Mouse (Mus musculus) limb, embryonic 10.5 days (tissue): ENCODE measurements around the gene Tfcp2. TPM values are rescaled to one million over a fixed set of nuclear protein-coding genes. Genes with fewer than 3 reads are reported as not detected.

Experiments
- DNase-seq: peaks from one replicate; pipeline ENCODE4 v3.0.0-alpha.2; 2017; ENCODE audit warnings: low spot score
- H3K27ac ChIP-seq: fragments of 300-500 bp; sonication (generic); 2 replicates; pipeline ENCODE4 v1.5.1; 2016; ENCODE audit warnings: mild to moderate bottlenecking
- H3K27me3 ChIP-seq: fragments of 300-500 bp; sonication (generic); 2 replicates; pipeline ENCODE4 v1.6.1; 2016; ENCODE audit warnings: low read depth, mild to moderate bottlenecking; ENCODE audit not compliant: poor library complexity, severe bottlenecking
- H3K36me3 ChIP-seq: fragments of 300-500 bp; sonication (generic); 2 replicates; pipeline ENCODE4 v1.6.1; 2016; ENCODE audit warnings: mild to moderate bottlenecking, moderate library complexity
- H3K4me1 ChIP-seq: fragments of 300-500 bp; sonication (generic); 2 replicates; pipeline ENCODE4 v1.6.1; 2016
- H3K4me3 ChIP-seq: fragments of 300-500 bp; sonication (generic); 2 replicates; pipeline ENCODE4 v1.5.1; 2016; ENCODE audit warnings: mild to moderate bottlenecking, moderate library complexity
- H3K9me3 ChIP-seq: fragments of 300-500 bp; sonication (generic); replicated peaks from 2 replicates; pipeline ENCODE4 v1.6.1; 2016; ENCODE audit warnings: mild to moderate bottlenecking
- WGBS: fragments of 180-500 bp; shearing (Covaris S2); methylation state at CpG from one replicate; pipeline ENCODE4 v1.1.7; 2016; 5-methylcytosine and 5-hydroxymethylcytosine counted together
- polyA plus RNA-seq: library from polyadenylated mRNA; unstranded; fragments of >200 nt; fragmentation: Nextera tagmentation; extraction: Ambion mirVana; gene quantifications from 2 replicates; pipeline ENCODE4 v1.2.1, GENCODE M21; 2016

Tfcp2 gene
- polyA plus RNA-seq = 29.9 and 44.5 TPM in 2 replicates

- peak within 1 kb of the TSS; percentile 88 for H3K4me3 ChIP-seq
- no peaks in the 10 kb centered on the region for H3K9me3 ChIP-seq
- under 1% methylated on average over 84 of the region's 84 CpGs for WGBS
Observed at GRCm38 (mm10) chr15:100551326-100552307, at the start of gene Tfcp2. TSS of gene Tfcp2 (minus strand) at chr15:100552008.

GRCm38 (mm10) chr15:100600696-100601272, 49.0 kb upstream of the Tfcp2 start:
- WGBS = 9% methylated on average over 21 of the region's 21 CpGs
- H3K4me1 ChIP-seq = peaks cover 34% of the 10 kb centered on the region
- H3K4me3 ChIP-seq = peak overlapping the region; percentile 86; the same call in 1 of the 2 replicates
- no peak overlapping the region for H3K27ac ChIP-seq
- no peaks in the 10 kb centered on the region for H3K9me3 ChIP-seq
- peak; percentile 44 for DNase-seq
- H3K36me3 ChIP-seq = no peaks in the 10 kb centered on the region
- H3K27me3 ChIP-seq = peaks cover 96% of the 10 kb centered on the region

More at GRCm38 (mm10) chr15:100551326-100552307, at the start of gene Tfcp2:
- peaks cover 36% of the 10 kb centered on the region for H3K36me3 ChIP-seq
- no peaks in the 10 kb centered on the region for H3K27me3 ChIP-seq
- peaks cover 15% of the 10 kb centered on the region for H3K4me1 ChIP-seq
- peak within 1 kb of the TSS; percentile 94 for H3K27ac ChIP-seq
- DNase-seq = peak; percentile 96

GRCm38 (mm10) chr15:100600047-100600695, 48.4 kb upstream of the Tfcp2 start:
- H3K9me3 ChIP-seq = no peaks in the 10 kb centered on the region
- H3K4me3 ChIP-seq = peak overlapping the region; percentile 86
- H3K27me3 ChIP-seq = peaks cover 90% of the 10 kb centered on the region
- no peaks in the 10 kb centered on the region for H3K36me3 ChIP-seq
- H3K4me1 ChIP-seq = peaks cover 34% of the 10 kb centered on the region
- WGBS = under 1% methylated on average over 35 of the region's 35 CpGs
- DNase-seq = peak; percentile 79
- H3K27ac ChIP-seq = peak overlapping the region; percentile 92

- Histone ChIP-seq H3K27me3 (peaks cover 85% of the 10 kb centered on the region), H3K36me3 (no peaks in the 10 kb centered on the region), H3K9me3 (no peaks in the 10 kb centered on the region), H3K4me1 (peaks cover 28% of the 10 kb centered on the region), H3K27ac (peak within 1 kb of the TSS; percentile 92), H3K4me3 (peak within 1 kb of the TSS; percentile 86)
- peak; percentile 67 for DNase-seq
- WGBS = under 1% methylated on average over 71 of the region's 76 CpGs
Observed at GRCm38 (mm10) chr15:100599276-100600046, 47.7 kb upstream of the Tfcp2 start, which contains the start of gene Pou6f1. TSS of gene Pou6f1 (minus strand) at chr15:100599984.

- Histone ChIP-seq H3K9me3 (no peaks in the 10 kb centered on the region), H3K36me3 (no peaks in the 10 kb centered on the region), H3K4me3 (peak overlapping the region; percentile 86), H3K27ac (no peak overlapping the region), H3K4me1 (peaks cover 25% of the 10 kb centered on the region), H3K27me3 (peaks cover 82% of the 10 kb centered on the region)
- peak; percentile 46 for DNase-seq
- 1% methylated on average over 12 of the region's 12 CpGs for WGBS
Observed at GRCm38 (mm10) chr15:100598883-100599275, 47.1 kb upstream of the Tfcp2 start.

- Histone ChIP-seq H3K36me3 (no peaks in the 10 kb centered on the region), H3K27ac (no peak overlapping the region), H3K4me3 (peak overlapping the region; percentile 86), H3K4me1 (peaks cover 25% of the 10 kb centered on the region), H3K27me3 (peaks cover 77% of the 10 kb centered on the region), H3K9me3 (no peaks in the 10 kb centered on the region)
- 20% methylated on average over 9 of the region's 9 CpGs for WGBS
- DNase-seq = peak; percentile 31
Observed at GRCm38 (mm10) chr15:100598287-100598882, 46.6 kb upstream of the Tfcp2 start.

GRCm38 (mm10) chr15:100592817-100593216, 41.0 kb upstream of the Tfcp2 start:
- Histone ChIP-seq H3K9me3 (no peaks in the 10 kb centered on the region), H3K36me3 (no peaks in the 10 kb centered on the region), H3K4me1 (no peaks in the 10 kb centered on the region), H3K4me3 (no peak overlapping the region), H3K27ac (no peak overlapping the region), H3K27me3 (peaks cover 22% of the 10 kb centered on the region)
- 85% methylated on average over 6 of the region's 6 CpGs for WGBS
- no peak for DNase-seq

GRCm38 (mm10) chr15:100590436-100590835, 38.6 kb upstream of the Tfcp2 start:
- no peak overlapping the region for H3K27ac ChIP-seq
- 77% methylated on average over 8 of the region's 8 CpGs for WGBS
- no peak for DNase-seq
- no peaks in the 10 kb centered on the region for H3K9me3 ChIP-seq
- H3K27me3 ChIP-seq = 0 out of 2 replicates have a peak, but pooled peaks cover 4% of the 10 kb centered on the region
- no peaks in the 10 kb centered on the region; the same call in 1 of the 2 replicates for H3K4me1 ChIP-seq
- no peak overlapping the region for H3K4me3 ChIP-seq
- peaks cover 6% of the 10 kb centered on the region; the same call in 1 of the 2 replicates for H3K36me3 ChIP-seq

GRCm38 (mm10) chr15:100588297-100588696, 36.5 kb upstream of the Tfcp2 start:
- WGBS = 87% methylated on average over 6 of the region's 6 CpGs
- DNase-seq = no peak
- Histone ChIP-seq H3K4me3 (no peak overlapping the region), H3K27ac (no peak overlapping the region), H3K4me1 (no peaks in the 10 kb centered on the region; the same call in 1 of the 2 replicates), H3K27me3 (peaks cover under 1% of the 10 kb centered on the region; the same call in 1 of the 2 replicates), H3K36me3 (peaks cover 6% of the 10 kb centered on the region; the same call in 1 of the 2 replicates), H3K9me3 (no peaks in the 10 kb centered on the region)

GRCm38 (mm10) chr15:100587166-100587565, 35.4 kb upstream of the Tfcp2 start:
- no peaks in the 10 kb centered on the region; the same call in 1 of the 2 replicates for H3K4me1 ChIP-seq
- 75% methylated on average over 4 of the region's 4 CpGs for WGBS
- peaks cover 6% of the 10 kb centered on the region; the same call in 1 of the 2 replicates for H3K36me3 ChIP-seq
- no peaks in the 10 kb centered on the region for H3K9me3 ChIP-seq
- peaks cover 8% of the 10 kb centered on the region; the same call in 1 of the 2 replicates for H3K27me3 ChIP-seq
- no peak overlapping the region for H3K4me3 ChIP-seq
- no peak overlapping the region for H3K27ac ChIP-seq
- no peak for DNase-seq

GRCm38 (mm10) chr15:100585931-100586330, 34.1 kb upstream of the Tfcp2 start:
- 93% methylated on average over 16 of the region's 16 CpGs for WGBS

More at GRCm38 (mm10) chr15:100585931-100586330, 34.1 kb upstream of the Tfcp2 start:
- no peaks in the 10 kb centered on the region; the same call in 1 of the 2 replicates for H3K4me1 ChIP-seq
- no peak overlapping the region for H3K4me3 ChIP-seq
- no peak overlapping the region for H3K27ac ChIP-seq
- peaks cover 8% of the 10 kb centered on the region; the same call in 1 of the 2 replicates for H3K27me3 ChIP-seq
- no peaks in the 10 kb centered on the region for H3K9me3 ChIP-seq
- H3K36me3 ChIP-seq = peaks cover 6% of the 10 kb centered on the region; the same call in 1 of the 2 replicates
- DNase-seq = no peak
